Mouse (Mus musculus) kidney, postnatal 0 days (tissue): Measurements from ENCODE around the gene Golga1. TPM values are rescaled to one million over a fixed set of nuclear protein-coding genes. Genes with fewer than 3 reads are reported as not detected.

Source experiments
- ATAC-seq: fragments of 200-750 bp; cut with Nextera tagmentation; replicated peaks from 2 replicates; pipeline ENCODE4 v1.8.0; 2017; ENCODE audit warnings: low read depth, moderate number of reproducible peaks, moderate TSS enrichment, moderate library complexity; ENCODE audit not compliant: low FRiP score
- DNase-seq: peaks from one replicate; pipeline ENCODE4 v3.0.0-alpha.2; 2016; ENCODE audit warnings: low spot score
- H3K27ac ChIP-seq: fragments of 300-500 bp; sonication (generic); 2 replicates; pipeline ENCODE4 v1.5.1; 2014; ENCODE audit warnings: mild to moderate bottlenecking
- H3K27me3 ChIP-seq: fragments of 300-500 bp; sonication (generic); 2 replicates; pipeline ENCODE4 v1.6.1; 2014; ENCODE audit warnings: low read length, mixed read lengths; ENCODE audit not compliant: insufficient read depth
- H3K36me3 ChIP-seq: fragments of 300-500 bp; sonication (generic); 2 replicates; pipeline ENCODE4 v1.6.1; 2014; ENCODE audit warnings: low read length, mixed read lengths; ENCODE audit not compliant: insufficient read depth
- H3K4me1 ChIP-seq: fragments of 300-500 bp; sonication (generic); replicated peaks from 2 replicates; pipeline ENCODE4 v1.6.1; 2014; ENCODE audit warnings: antibody characterized with exemption, low read length, mixed read lengths; ENCODE audit not compliant: insufficient read depth
- H3K4me2 ChIP-seq: fragments of 300-500 bp; sonication (generic); 2 replicates; pipeline ENCODE4 v1.6.1; 2014; ENCODE audit warnings: mild to moderate bottlenecking, low read length, moderate library complexity, mixed read lengths
- H3K4me3 ChIP-seq: fragments of 300-500 bp; sonication (generic); replicated peaks from 2 replicates; pipeline ENCODE4 v1.5.1; 2014; ENCODE audit warnings: low read depth, low read length
- H3K9ac ChIP-seq: fragments of 300-500 bp; sonication (generic); 2 replicates; pipeline ENCODE4 v1.6.1; 2014; ENCODE audit warnings: low read depth, low read length
- H3K9me3 ChIP-seq: fragments of 300-500 bp; sonication (generic); replicated peaks from 2 replicates; pipeline ENCODE4 v1.6.1; 2016; ENCODE audit warnings: low read length, inconsistent platforms, mixed read lengths
- CTCF ChIP-seq: IDR thresholded peaks from 2 replicates; pipeline ENCODE4 v1.5.1; 2016; ENCODE audit warnings: antibody characterized with exemption, low read depth, mild to moderate bottlenecking, moderate library complexity
- WGBS: fragments of 180-500 bp; shearing (Covaris S2); extraction: QIAGEN DNeasy Blood & Tissue Kit; methylation state at CpG from one replicate; pipeline ENCODE4 v1.1.7; 2014; 5-methylcytosine and 5-hydroxymethylcytosine counted together
- polyA plus RNA-seq: library from polyadenylated mRNA; unstranded; fragments of >200 nt; fragmentation: Nextera tagmentation; extraction: Ambion mirVana; gene quantifications from 2 replicates; pipeline ENCODE4 v1.2.1, GENCODE M21; 2015

Golga1 gene
- polyA plus RNA-seq, 1 experiment from 2014 or later = 26.3 TPM

- Histone ChIP-seq H3K4me1 (peaks cover 12% of the 10 kb centered on the region), H3K9ac (peak overlapping the region; percentile 92), H3K27ac (peak overlapping the region; percentile 97), H3K9me3 (no peaks in the 10 kb centered on the region), H3K4me3 (peak overlapping the region; percentile 91), H3K36me3 (peaks cover 3% of the 10 kb centered on the region), H3K27me3 (no peaks in the 10 kb centered on the region), H3K4me2 (peak overlapping the region; percentile 94)
- 0 out of 2 replicates have a peak, but pooled peaks have one; percentile 1 for TF ChIP-seq CTCF
- WGBS = under 1% methylated on average over 25 of the region's 25 CpGs
- DNase-seq (peak; percentile 46), ATAC-seq (peak; percentile 62)
These were observed 56.9 kb downstream of the Golga1 start for GRCm38 (mm10) chr2:39008350-39008851.

GRCm38 (mm10) chr2:39007865-39008264 is 57.5 kb downstream of the Golga1 start:
- H3K4me2 ChIP-seq = peak overlapping the region; percentile 94
- H3K9ac ChIP-seq = peak overlapping the region; percentile 92
- H3K4me1 ChIP-seq = peaks cover 16% of the 10 kb centered on the region
- no peaks in the 10 kb centered on the region for H3K9me3 ChIP-seq
- peaks cover 4% of the 10 kb centered on the region; the same call in 1 of the 2 replicates for H3K36me3 ChIP-seq
- peak overlapping the region; percentile 97 for H3K27ac ChIP-seq
- WGBS = under 1% methylated on average over 38 of the region's 44 CpGs
- DNase-seq = peak; percentile 96
- TF ChIP-seq CTCF = peak; percentile 36
- ATAC-seq = peak; percentile 87
- H3K4me3 ChIP-seq = peak overlapping the region; percentile 91
- no peaks in the 10 kb centered on the region for H3K27me3 ChIP-seq

GRCm38 (mm10) chr2:39006149-39006730 is 59.1 kb downstream of the Golga1 start:
- ATAC-seq = no peak
- H3K36me3 ChIP-seq = peaks cover 15% of the 10 kb centered on the region; the same call in 1 of the 2 replicates
- 88% methylated on average over 14 of the region's 14 CpGs for WGBS

GRCm38 (mm10) chr2:39005574-39006079 is 59.7 kb downstream of the Golga1 start, which contains the start of gene Rpl35:
Gene Rpl35 (minus strand): TSS chr2:39005624.
- peak within 1 kb of the TSS; percentile 54 for H3K4me2 ChIP-seq
- peaks cover 21% of the 10 kb centered on the region for H3K36me3 ChIP-seq
- H3K27ac ChIP-seq = peak within 1 kb of the TSS; percentile 75
- 13% methylated on average over 15 of the region's 15 CpGs for WGBS
- no peaks in the 10 kb centered on the region for H3K27me3 ChIP-seq
- H3K4me3 ChIP-seq = peak within 1 kb of the TSS; percentile 51
- no peak for ATAC-seq
- peak within 1 kb of the TSS; percentile 76 for H3K9ac ChIP-seq
- peak; percentile 61 for TF ChIP-seq CTCF
- peak; percentile 38 for DNase-seq
- peaks cover 16% of the 10 kb centered on the region for H3K4me1 ChIP-seq
- no peaks in the 10 kb centered on the region for H3K9me3 ChIP-seq

More at GRCm38 (mm10) chr2:39006149-39006730, 59.1 kb downstream of the Golga1 start:
- H3K4me1 ChIP-seq = peaks cover 16% of the 10 kb centered on the region
- H3K9ac ChIP-seq = no peak overlapping the region
- TF ChIP-seq CTCF = no peak
- no peak for DNase-seq
- H3K27ac ChIP-seq = no peak overlapping the region
- no peaks in the 10 kb centered on the region for H3K27me3 ChIP-seq
- H3K9me3 ChIP-seq = no peaks in the 10 kb centered on the region
- H3K4me2 ChIP-seq = peak overlapping the region; percentile 54
- H3K4me3 ChIP-seq = 0 out of 2 replicates have a peak overlapping the region, but pooled peaks have one; percentile 51

- peak; percentile 96 for DNase-seq
- peak; percentile 86 for ATAC-seq
- Histone ChIP-seq H3K27ac (peak within 1 kb of the TSS; percentile 75), H3K4me2 (peak within 1 kb of the TSS; percentile 54), H3K4me1 (peaks cover 16% of the 10 kb centered on the region), H3K9me3 (no peaks in the 10 kb centered on the region), H3K36me3 (peaks cover 26% of the 10 kb centered on the region), H3K4me3 (peak within 1 kb of the TSS; percentile 51), H3K9ac (peak within 1 kb of the TSS; percentile 76), H3K27me3 (no peaks in the 10 kb centered on the region)
- under 1% methylated on average over 57 of the region's 58 CpGs for WGBS
- TF ChIP-seq CTCF = no peak
These were observed 60.4 kb downstream of the Golga1 start, which contains the start of gene Arpc5l for GRCm38 (mm10) chr2:39004880-39005435. Gene Arpc5l (plus strand): TSS chr2:39005348.

GRCm38 (mm10) chr2:39004372-39004771 is 61.0 kb downstream of the Golga1 start:
- Histone ChIP-seq H3K4me3 (peak overlapping the region; percentile 51), H3K9ac (peak overlapping the region; percentile 76), H3K27me3 (no peaks in the 10 kb centered on the region), H3K36me3 (peaks cover 27% of the 10 kb centered on the region), H3K4me2 (peak overlapping the region; percentile 54), H3K9me3 (no peaks in the 10 kb centered on the region), H3K4me1 (peaks cover 13% of the 10 kb centered on the region), H3K27ac (peak overlapping the region; percentile 75)
- DNase-seq = peak; percentile 40
- 1% methylated on average over 11 of the region's 11 CpGs for WGBS
- no peak for TF ChIP-seq CTCF
- ATAC-seq = no peak
